Mouse (Mus musculus): ENCODE data around the gene Fzd4. TPM values are rescaled to one million over a fixed set of nuclear protein-coding genes. Genes with fewer than 3 reads are reported as not detected.

Gene Fzd4
- total RNA-seq, 2 experiments from 2014 or later = 0.34 to 1.1 TPM

- no peak for ATAC-seq (replicated peaks; ENCODE audit: poor library complexity, severe bottlenecking)
Observed at GRCm38 (mm10) chr7:89397837-89398534, 6.2 kb upstream of the Fzd4 start.

- ATAC-seq (replicated peaks; ENCODE audit: poor library complexity, severe bottlenecking) = no peak
Observed at GRCm38 (mm10) chr7:89400721-89401120, 3.4 kb upstream of the Fzd4 start.

GRCm38 (mm10) chr7:89401136-89401858, 2.9 kb upstream of the Fzd4 start:
- ATAC-seq (replicated peaks; ENCODE audit: poor library complexity, severe bottlenecking) = no peak

- ATAC-seq (replicated peaks; ENCODE audit: poor library complexity, severe bottlenecking) = no peak
Observed at GRCm38 (mm10) chr7:89401936-89402335, 2.2 kb upstream of the Fzd4 start.

- peak; percentile 58 for ATAC-seq (replicated peaks; ENCODE audit: poor library complexity, severe bottlenecking)
Observed at GRCm38 (mm10) chr7:89403053-89403972, 842 bp upstream of the Fzd4 start.

- peak; percentile 28 for ATAC-seq (replicated peaks; ENCODE audit: poor library complexity, severe bottlenecking)
Observed at GRCm38 (mm10) chr7:89404734-89405440, 732 bp downstream of the Fzd4 start.

- ATAC-seq (replicated peaks; ENCODE audit: poor library complexity, severe bottlenecking) = no peak
Observed at GRCm38 (mm10) chr7:89406011-89406410, 1.9 kb downstream of the Fzd4 start.

- no peak for ATAC-seq (replicated peaks; ENCODE audit: poor library complexity, severe bottlenecking)
Observed at GRCm38 (mm10) chr7:89407006-89407940, 3.1 kb downstream of the Fzd4 start.

GRCm38 (mm10) chr7:89410294-89410693, 6.1 kb downstream of the Fzd4 start:
- ATAC-seq (replicated peaks; ENCODE audit: poor library complexity, severe bottlenecking) = no peak

- ATAC-seq (replicated peaks; ENCODE audit: poor library complexity, severe bottlenecking) = peak; percentile 83
Observed at GRCm38 (mm10) chr7:89411346-89411745, 7.2 kb downstream of the Fzd4 start.

GRCm38 (mm10) chr7:89412094-89412493, 7.9 kb downstream of the Fzd4 start:
- ATAC-seq (replicated peaks; ENCODE audit: poor library complexity, severe bottlenecking) = no peak

- ATAC-seq (replicated peaks; ENCODE audit: poor library complexity, severe bottlenecking) = peak; percentile 50
Observed at GRCm38 (mm10) chr7:89416027-89416426, 11.9 kb downstream of the Fzd4 start.

GRCm38 (mm10) chr7:89417707-89418106, 13.6 kb downstream of the Fzd4 start:
- ATAC-seq (replicated peaks; ENCODE audit: poor library complexity, severe bottlenecking) = no peak

GRCm38 (mm10) chr7:89418127-89418653, 14.0 kb downstream of the Fzd4 start:
- ATAC-seq (replicated peaks; ENCODE audit: poor library complexity, severe bottlenecking) = no peak

GRCm38 (mm10) chr7:89418917-89419679, 14.9 kb downstream of the Fzd4 start:
- ATAC-seq (replicated peaks; ENCODE audit: poor library complexity, severe bottlenecking) = peak; percentile 33

GRCm38 (mm10) chr7:89421294-89421693, 17.1 kb downstream of the Fzd4 start:
- ATAC-seq (replicated peaks; ENCODE audit: poor library complexity, severe bottlenecking) = no peak

GRCm38 (mm10) chr7:89422650-89423049, 18.5 kb downstream of the Fzd4 start:
- no peak for ATAC-seq (replicated peaks; ENCODE audit: poor library complexity, severe bottlenecking)

GRCm38 (mm10) chr7:89423194-89423593, 19.0 kb downstream of the Fzd4 start:
- no peak for ATAC-seq (replicated peaks; ENCODE audit: poor library complexity, severe bottlenecking)

Measured in granulocyte monocyte progenitor cell, adult 5-6 weeks (primary cell).